Mouse (Mus musculus): ENCODE results near the gene Sntb2.
"Not testable (repeated sequence)": the region's sequence is repeated elsewhere in the genome, so short reads cannot be mapped to it uniquely, and the experiment has no call there.

Gene Sntb2

DNA sequence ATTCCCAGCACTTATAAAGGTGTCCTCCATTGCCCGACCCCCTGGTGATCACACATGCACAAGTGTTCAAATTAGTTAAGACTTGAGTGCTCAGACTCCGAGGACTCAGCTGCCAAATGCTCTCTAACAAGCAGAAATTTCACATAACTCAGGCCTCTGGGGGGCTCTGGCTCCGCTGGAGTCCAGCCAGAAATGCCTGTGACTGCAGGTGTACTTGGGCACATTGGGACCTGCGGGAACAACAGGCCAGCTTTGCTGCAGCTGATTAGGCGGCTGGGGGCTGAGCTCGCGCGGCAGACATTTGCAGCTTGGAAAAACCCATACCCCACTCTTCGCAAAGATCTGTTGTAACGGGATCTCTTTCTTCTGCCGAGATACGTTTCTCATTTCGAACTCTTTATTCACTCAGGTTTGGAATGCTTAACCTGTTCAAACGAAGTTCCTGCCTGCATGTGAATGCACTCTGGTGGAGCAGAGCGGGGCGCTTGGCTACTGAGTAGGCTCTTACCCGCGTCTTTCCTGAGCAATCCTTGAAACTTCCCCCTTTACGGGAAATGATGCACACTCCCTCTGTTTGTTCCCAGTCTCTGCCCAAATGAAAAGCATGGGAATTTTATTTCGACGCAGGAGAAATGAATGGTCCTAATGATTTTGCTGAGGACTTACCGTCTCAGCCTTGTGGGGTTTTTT, 3.0 kb upstream of the Sntb2 start:
- no peak for DNase-seq

DNA sequence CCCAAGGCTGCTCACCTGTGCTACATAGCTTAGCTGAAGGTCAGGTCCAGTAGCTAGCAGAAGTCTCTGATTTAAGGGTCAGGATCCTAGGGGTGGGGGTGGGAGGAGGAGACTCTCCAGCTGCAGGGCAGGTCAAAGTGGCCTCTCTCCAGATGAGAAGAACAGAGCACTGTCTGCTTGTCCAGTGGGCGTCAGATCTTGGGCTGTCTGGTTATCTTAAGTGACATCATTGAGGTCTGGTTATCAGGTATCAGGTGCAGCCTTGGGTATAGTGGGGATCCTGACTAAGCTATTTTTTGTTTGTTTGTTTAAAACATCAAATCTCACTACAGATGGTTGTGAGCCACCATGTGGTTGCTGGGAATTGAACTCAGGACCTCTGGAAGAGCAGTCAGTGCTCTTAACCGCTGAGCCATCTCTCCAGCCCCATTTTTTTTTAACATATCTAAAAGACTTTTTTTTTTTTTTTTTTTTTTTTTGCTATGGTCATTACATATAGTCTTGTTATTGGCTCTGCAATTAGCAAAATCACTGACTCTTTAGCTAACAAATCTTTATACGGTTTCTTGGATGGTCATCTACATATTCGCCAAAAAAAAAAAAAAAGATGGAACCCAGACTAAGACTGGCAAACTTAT, 1.9 kb upstream of the Sntb2 start:
- DNase-seq = no peak

DNA sequence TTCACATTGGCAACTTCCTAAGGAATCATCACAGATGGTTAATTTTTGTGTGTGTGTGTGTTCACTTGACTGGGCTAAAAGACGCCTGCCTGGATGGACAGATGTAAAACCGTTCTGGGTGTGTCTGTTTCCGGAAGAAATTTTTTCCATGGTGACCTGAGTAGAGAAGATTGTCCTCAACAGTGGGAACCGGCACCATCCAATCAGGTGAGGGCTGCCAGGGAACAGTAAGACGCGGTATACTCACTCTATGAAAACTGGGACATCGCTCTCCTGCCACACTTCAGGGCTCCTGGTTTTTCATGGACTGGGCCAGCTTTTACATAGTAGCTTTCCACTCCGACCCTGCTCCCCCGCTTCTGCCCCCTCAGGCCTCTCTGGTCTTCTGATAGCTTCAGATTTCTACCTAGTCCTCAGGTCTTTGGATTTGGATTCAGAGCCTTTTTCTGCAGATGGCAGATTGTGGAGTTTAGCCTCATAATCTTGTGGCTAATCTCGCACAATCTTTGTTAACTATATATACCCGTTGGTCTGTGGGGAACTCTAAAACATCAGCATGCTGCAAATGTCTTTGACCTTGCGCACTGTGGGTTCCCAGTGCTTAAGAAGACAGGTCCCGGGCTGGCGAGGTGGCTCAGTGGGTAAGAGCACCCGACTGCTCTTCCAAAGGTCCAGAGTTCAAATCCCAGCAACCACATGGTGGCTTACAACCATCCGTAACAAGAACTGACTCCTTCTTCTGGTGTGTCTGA, 1.1 kb upstream of the Sntb2 start:
- peak; percentile 12 for DNase-seq

DNA sequence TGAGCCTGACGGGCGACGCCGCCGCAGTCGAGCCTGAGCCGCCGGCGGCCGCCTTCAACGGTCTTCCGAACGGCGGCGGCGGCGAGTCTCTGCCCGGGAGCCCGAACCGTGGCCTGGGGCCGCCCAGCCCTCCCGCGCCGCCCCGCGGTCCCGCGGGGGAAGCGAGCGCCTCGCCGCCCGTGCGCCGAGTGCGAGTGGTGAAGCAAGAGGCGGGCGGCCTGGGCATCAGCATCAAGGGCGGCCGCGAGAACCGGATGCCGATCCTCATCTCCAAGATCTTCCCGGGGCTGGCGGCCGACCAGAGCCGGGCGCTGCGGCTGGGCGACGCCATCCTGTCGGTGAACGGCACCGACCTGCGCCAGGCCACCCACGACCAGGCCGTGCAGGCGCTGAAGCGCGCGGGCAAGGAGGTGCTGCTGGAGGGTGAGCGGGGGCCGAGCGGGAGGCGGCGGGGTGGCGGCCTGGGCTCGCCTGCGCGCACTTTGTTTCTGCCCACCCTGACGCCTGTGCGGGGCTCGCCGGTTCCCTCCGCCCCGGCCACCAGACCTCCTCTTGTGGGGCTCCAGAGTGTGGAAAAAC, 438 bp downstream of the Sntb2 start:
- DNase-seq = peak; percentile 57

DNA sequence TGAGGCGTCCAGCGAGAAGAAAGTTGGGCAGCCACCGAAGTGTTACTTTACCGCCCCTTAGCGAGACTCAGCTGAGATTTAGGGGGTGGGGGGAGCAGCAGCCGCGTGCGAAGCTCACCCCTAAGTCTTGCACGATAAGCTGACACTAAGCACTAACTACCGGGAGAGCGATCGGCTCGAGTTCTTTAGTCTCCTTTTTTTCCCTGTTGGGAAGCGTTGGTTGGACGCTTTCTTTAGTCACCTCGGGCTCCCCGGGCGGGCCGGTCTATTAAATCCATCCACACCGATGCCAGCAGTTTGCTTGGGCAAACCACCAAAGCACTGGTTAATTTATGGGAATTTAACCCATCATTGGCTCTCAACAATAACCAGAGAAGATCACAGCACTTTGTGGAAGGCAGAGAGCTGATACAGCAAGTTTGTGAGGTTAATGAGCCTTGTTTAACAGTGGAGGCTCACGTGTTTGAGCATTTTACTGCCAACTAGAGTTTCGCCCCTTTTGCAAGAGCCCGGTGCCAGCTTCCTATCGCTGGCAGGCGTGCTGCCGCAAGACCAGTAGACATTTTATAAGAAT, 1.0 kb downstream of the Sntb2 start:
- DNase-seq = peak; percentile 30

DNA sequence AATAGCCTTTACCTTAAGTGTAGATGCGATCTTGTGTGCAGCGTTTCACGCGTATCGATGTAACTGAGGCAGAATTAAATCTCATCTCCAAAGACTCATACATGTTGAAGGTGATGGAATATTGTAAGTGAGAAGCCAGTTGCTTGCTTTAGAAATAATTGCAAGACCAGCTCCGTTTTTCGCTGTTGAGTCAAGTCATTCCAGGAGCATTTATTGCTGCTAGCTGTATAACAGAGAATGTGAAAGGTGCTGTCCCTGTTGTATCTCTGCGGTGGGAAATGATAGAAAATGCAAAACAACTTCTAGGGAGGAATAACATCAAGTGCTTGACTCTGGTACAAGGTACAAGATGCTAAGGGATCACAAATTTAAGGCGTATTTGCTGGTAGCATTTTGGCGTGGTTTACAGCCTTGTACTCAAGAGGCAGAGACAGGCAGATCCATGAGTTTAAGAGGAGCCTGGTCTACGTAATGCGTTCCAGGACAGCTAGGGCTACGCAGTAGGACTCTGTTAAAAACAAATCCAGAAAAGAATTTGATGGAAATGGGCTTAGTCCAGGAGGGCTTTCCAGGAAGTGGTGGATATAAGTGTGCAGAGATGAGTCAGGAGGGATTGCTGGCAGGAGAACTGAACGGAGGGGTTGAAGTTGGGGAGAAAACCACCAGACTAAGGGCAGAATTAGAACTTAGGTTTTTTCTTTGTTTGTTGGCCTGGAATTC, 1.7 kb downstream of the Sntb2 start:
- DNase-seq = no peak

DNA sequence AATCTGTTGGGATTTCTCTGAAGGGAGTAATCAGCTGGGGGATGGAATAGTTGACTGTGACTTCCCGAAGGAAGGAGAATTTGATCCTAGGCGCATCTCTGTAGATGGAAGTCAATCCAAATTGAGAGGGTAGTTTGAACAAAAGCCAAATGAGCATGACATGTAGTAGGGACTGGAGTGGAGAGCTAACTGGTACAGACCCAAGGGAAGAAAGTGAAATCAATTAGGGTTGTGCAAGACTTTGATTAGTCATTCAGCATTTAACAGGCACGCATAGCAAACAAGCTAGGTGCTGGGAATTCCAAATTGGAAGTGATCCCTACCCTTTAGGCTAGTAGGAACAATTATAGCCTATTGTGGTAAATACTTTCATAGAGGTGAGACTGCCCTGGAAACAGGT, 6.3 kb downstream of the Sntb2 start:
- no peak for DNase-seq

DNA sequence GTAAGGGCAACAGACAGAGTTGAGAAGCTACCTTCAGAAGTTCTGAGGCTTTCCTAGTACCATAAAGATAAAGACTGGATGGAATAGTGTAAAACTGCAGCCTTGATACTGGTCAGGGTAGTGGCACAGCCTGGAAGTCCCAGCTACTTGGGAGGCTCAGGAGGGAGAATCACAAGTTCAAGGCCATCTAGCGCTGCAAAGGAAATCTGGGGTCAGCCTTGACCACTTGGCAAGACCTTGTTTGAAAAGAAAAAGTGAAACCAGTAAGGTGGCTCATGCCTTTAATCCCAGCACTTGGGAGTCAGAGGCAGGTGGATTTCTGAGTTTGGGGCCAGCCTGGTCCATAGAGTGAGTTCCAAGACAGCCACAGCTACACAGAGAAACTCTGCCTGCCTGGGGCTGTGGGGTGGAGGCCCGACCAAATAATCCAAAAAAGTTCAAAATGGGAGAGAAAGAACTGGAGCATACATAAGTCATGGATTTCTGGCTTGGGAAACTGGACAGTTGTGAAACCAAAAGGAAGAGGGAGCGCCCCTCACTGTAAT, 8.4 kb downstream of the Sntb2 start:
- no peak for DNase-seq

DNA sequence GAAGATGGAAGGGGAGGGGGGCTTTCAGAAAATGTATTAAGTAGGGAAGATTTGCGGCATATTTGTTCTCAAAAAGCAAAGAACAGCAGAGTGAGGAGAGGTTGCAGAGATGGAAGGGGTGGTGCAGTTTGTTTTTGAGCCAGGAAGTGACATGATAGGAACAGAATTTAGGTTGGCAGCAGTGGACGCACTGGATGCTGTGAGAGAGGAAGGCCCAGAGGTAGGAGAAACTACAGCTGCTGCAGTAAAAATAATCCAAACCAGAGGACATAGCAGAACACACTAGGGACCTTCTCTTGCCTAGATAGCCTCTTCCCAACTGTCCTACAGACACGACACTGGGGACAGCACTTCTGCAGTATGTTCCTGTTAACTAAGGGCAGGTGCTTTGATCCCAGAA, 9.2 kb downstream of the Sntb2 start:
- DNase-seq = no peak

DNA sequence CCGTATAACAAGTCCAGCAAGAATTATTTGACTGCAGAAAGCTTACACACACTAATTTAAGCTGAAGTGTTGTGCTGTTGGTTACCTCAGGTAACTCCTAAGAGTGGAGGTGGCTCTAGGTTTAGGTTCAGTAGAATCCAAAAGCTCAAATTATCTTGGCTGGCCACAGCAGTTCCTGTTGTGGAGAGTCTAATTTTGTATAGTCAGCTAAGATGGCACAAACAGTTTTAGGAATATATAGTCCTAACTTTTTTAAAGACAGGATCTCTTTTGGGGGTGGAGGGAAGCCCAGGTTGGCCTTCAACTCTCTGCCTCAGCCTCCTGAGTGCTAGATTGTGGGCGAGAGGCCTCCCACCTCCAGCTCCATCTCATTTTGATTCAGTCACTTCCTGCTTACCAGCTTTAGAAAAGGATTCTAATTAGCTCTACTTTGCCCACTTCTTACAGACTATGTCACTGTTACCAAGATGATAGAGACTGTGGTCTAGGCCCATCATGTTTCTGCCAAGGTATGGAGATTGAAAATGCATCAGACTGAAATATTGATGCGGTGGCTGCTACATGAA, 13.2 kb downstream of the Sntb2 start:
- DNase-seq = no peak

DNA sequence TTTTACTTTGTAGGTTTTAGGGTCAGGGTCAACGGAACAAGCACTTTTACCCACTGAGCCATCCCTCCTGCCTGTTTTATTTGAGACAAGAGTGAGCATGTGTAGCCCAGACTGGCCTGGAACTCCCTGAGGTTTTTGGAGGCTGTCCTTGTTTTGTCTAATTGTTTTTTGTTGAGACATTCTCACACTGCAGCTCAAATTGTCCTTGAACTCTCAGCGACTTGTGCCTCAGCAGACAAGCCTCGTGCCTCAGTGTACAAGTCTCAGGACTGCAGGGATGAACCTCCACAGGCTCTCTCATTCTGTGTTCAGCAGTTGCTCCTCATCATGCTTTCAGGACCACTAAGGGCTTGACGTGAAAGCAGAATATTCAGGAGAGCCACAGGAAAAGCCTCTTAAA, 16.2 kb downstream of the Sntb2 start:
- DNase-seq = no peak

DNA sequence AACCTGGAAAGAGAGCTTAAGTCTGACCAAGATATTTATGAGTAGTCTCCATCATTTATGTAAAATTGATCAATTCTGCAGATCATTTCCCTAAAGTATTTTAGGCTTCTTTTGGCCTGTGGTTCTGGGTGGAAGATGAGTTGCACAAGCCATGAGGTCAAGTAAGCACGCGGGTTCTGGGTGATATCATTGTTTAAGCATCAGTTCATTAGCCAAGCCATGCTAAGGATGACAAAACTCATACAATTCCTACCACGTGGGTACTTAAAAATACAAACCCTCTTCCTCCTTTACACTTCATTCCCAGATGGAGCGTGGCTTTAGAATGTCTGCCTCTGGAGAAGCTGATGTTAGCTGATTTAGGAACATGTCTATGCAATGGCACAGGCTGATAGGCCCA, 18.0 kb downstream of the Sntb2 start:
- no peak for DNase-seq

DNA sequence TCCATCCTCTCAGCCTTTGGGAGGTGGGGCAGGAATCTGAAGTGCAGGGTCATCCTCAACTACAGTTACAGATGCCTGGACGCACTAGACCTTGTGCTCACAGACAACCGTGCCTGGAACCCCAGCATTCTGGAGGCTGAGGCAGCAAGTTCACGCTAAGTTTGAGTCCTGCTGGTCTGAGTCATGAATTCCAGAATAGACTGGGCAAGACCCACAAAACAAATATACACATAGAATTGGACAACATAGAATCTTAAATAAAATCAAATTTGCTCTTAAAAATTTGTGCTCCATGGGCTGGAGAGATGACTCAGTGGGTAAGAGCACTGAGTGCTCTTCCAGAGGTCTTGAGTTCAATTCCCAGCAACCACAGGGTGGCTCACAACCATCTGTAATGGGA, 21.5 kb downstream of the Sntb2 start:
- no peak for DNase-seq

DNA sequence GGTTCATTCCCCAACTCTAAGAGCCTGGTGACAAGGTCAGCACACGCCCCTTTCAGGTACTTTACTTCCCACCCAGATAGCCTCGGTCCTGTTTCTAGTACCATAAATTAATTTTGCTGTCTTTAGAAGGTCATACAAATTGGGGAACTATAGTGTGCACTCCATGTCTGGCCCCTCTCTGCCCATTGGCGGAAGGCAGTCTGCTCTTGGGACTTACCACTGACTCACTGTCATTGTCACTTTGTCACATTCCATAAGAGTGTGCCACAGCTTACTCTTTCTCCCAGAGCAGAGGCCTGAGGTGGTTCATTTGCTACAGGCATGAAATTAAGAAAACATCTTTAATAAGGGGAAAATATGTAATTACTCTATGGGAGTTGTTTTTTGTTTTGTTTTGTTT, 22.7 kb downstream of the Sntb2 start:
- no peak for DNase-seq

DNA sequence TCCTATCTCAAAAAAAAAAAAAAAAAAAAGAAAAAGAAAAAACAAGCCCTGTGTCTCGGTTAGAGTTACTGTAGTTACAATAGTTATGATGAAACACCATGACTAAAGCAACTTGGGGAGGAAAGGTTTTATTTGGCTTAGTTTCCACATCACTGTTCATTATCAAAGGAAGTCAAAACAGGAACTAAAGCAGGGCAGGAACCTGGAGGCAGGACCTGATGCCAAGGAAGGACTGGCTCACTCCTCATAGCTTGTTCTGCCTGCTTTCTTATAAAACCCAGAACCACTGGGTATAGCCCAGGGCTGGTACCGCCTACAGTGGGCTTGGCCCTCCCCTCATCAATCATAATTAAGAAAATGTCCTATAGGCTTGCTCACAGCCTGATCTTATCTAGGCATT, 24.1 kb downstream of the Sntb2 start:
- DNase-seq = no peak

DNA sequence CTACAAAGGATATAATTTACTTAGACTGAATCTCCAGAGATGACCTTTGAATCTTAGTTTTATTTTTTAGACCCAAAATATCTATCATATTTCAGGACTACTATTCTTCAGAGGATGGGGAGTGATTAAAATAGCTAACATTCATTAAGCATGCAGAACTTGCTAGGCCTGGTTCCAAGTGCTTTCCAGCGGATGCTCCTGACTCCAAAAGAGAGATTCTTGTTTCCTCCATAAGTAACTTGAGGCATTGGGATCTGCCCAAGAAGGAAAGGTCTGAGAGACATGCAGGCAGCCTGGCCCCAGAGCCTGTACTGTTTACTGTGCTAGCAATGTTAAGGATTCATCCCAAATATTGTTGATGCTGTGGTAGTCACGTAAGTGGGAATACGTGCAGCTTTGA, 26.8 kb downstream of the Sntb2 start:
- no peak for DNase-seq

DNA sequence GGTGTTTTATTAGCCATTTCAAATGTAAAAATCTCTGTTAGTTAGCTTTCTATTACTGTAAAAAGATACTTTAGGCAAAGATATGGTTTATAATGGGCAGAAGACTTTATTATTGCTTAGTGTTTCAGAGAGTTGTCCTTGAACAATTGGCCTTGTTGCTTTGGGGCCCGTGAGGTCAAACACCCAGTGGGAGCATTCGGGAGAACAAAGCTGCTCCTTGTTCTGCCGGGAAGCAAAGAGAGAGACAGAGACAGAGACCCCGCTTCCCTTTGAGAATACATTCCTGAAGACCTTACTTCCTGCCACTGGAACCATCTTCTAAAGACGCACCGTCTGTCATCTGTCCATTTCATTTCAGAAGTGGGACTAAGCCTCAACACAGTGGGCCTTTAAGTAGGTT, 27.8 kb downstream of the Sntb2 start:
- DNase-seq = no peak

DNA sequence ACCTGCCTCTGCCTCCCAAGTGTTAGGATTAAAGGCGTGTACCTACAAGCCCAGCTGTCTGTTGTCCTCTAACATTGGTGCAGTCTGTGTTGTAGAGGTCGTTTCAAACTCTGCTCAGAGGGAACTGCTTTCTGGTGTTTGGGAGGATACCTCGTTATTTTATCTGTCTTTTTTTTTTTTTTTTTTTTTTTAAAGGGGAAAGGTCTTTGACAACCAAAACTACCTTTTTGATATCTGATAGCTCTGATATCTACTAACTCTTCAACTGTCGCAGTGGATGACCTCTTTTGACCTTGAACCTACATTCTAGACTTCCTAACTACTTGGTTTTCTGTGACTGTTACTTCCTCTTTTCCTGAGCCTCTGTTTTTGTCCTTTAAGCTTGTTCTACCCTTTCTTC, 29.0 kb downstream of the Sntb2 start:
- DNase-seq = no peak

DNA sequence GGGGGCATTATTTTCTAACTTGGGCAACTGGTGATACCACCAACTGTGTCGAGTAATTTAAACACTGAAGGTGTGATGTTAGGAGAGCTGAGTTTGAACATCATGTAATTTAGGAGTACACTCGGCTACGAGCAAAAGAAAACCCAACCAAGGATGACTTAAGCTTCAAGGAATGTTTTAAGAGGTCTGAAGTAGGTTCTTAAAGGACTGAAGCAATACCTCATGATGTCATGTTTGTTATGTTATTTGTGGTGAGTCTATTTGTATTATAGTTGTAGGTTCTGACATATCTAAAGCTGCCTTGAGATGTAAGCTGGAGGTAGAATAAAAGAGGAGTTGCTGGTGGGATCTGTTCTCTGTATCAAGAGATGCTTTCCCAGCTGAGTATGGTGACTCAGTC, 34.4 kb downstream of the Sntb2 start:
- no peak for DNase-seq

DNA sequence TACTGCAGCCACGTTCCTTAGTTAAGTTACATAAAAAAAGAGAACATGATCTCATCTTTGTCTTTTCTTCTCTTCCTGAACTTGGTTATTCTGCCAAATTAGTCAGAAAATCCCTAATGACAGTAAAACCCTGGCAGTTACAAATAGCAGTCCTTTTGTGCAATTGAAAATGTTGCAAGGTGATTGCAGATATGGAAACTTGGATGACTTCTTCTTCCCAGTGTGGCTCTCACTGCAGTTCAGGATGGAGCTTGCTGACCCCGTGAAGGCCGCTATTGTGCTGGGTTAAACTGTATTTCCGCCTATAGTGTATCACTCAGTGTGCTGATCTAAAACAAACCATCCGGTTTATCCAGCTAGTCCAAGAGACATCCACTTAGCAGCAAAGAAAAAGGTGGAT, 36.4 kb downstream of the Sntb2 start:
- no peak for DNase-seq

DNA sequence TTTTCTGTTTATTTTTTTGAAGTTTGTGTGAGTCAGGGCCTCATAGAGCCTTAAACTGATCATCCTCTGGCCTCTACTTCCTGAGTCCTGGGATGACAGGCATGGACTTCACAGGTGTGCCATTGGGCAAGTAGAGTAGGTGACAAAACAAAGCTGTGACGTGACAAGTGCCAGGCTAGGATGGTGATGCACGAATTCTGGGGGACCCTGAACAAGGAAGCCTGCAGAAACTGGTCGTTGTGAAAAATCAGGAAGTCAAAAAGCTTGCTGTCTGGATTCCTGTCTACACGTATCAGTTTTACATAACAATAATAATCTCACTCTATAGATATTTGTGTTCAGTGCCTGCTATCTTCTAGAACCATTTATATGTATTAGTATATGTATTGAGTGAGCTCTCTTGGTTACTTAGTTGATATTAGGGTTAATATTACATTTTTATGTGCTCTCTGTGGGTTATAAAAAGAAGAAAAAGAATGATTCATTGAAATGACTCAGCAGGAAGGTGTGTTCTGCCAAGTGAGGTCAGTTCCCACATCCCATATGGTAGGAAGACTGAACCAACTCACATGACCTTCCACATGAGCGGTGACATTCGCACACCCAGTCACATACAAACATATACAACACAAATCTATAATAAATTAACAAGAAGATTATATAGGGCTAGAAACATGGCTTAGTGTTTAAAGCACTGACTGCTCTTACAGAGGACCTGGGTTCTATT, 37.2 kb downstream of the Sntb2 start:
- DNase-seq = peak; percentile 9

DNA sequence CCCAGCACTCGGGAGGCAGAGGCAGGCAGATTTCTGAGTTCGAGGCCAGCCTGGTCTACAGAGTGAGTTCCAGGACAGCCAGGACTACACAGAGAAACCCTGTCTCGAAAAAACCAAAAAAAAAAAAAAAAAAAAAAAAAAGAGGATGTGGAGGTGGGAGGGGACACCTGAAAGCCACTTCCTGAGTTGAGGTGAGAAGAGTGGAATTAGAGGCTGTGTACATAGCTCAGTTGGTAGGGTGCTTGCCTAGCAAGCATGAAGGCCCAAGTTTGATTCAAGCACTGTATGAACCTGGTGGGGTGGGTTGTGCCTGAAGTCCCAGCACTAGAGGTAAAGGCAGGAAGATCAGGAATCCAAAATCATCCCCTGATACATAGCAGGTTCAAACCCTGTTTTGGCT, 38.0 kb downstream of the Sntb2 start:
- DNase-seq = not testable (repeated sequence)
